Mouse (Mus musculus) liver, embryonic 14.5 days (tissue): ENCODE measurements around the gene Tedc2. TPM values are rescaled to one million over a fixed set of nuclear protein-coding genes. Genes with fewer than 3 reads are reported as not detected.

ENCODE experiments used
- ATAC-seq: fragments of 200-750 bp; cut with Nextera tagmentation; 2 replicates; pipeline ENCODE4 v1.8.0; 2017; ENCODE audit warnings: moderate number of reproducible peaks, mild to moderate bottlenecking, moderate library complexity; ENCODE audit not compliant: insufficient read depth
- DNase-seq, 3 experiments: peaks; one replicate each; pipeline ENCODE4 v3.0.0-alpha.2; 2012 to 2013; ENCODE audit warnings: low read depth in 3 of 3, low spot score in 3 of 3
- H3K27ac ChIP-seq: fragments of 300-500 bp; sonication (generic); 2 replicates; pipeline ENCODE4 v1.5.1; 2014; ENCODE audit warnings: moderate library complexity, mild to moderate bottlenecking, control low read depth, inconsistent platforms
- H3K27me3 ChIP-seq: fragments of 300-500 bp; sonication (generic); 2 replicates; pipeline ENCODE4 v1.6.1; 2014; ENCODE audit warnings: mild to moderate bottlenecking, low read length, moderate library complexity; ENCODE audit not compliant: control insufficient read depth, insufficient read depth
- H3K36me3 ChIP-seq: fragments of 300-500 bp; sonication (generic); replicated peaks from 2 replicates; pipeline ENCODE4 v1.6.1; 2014; ENCODE audit warnings: low read depth; ENCODE audit not compliant: control insufficient read depth, insufficient read depth
- H3K4me1 ChIP-seq, 2 experiments: fragments of 200-500 bp in 1 of 2; fragments of 300-500 bp in 1 of 2; sonication (generic) in 1 of 2; replicated peaks; 2 replicates each; pipeline ENCODE4 v1.6.1; 2012 to 2014; ENCODE audit warnings: antibody characterized with exemption in 1 of 2, inconsistent platforms in 1 of 2, low read length in 1 of 2; ENCODE audit not compliant: control insufficient read depth in 2 of 2, insufficient read depth in 2 of 2
- H3K4me2 ChIP-seq: fragments of 300-500 bp; sonication (generic); 2 replicates; pipeline ENCODE4 v1.6.1; 2014; ENCODE audit warnings: low read depth, mild to moderate bottlenecking, control low read depth, moderate library complexity
- H3K4me3 ChIP-seq, 2 experiments: fragments of 200-500 bp in 1 of 2; fragments of 300-500 bp in 1 of 2; sonication (generic) in 1 of 2; 2 replicates each; pipeline ENCODE4 v1.5.1; 2012 to 2014; ENCODE audit warnings: low read depth in 2 of 2, low read length in 2 of 2, mild to moderate bottlenecking in 2 of 2, control low read depth in 1 of 2, inconsistent platforms in 1 of 2, moderate library complexity in 1 of 2; ENCODE audit not compliant: insufficient read depth in 1 of 2
- H3K9ac ChIP-seq: fragments of 300-500 bp; sonication (generic); replicated peaks from 2 replicates; pipeline ENCODE4 v1.6.1; 2014; ENCODE audit warnings: mild to moderate bottlenecking, control low read depth, moderate library complexity
- H3K9me3 ChIP-seq: fragments of 300-500 bp; sonication (generic); 2 replicates; pipeline ENCODE4 v1.6.1; 2016; ENCODE audit warnings: low read length, mixed read lengths; ENCODE audit not compliant: control insufficient read depth
- CTCF ChIP-seq: IDR thresholded peaks from 2 replicates; pipeline ENCODE4 v1.5.1; 2016; ENCODE audit warnings: antibody characterized with exemption, low read depth, control low read depth
- EP300 ChIP-seq: IDR thresholded peaks from 2 replicates; pipeline ENCODE4 v1.6.1; 2016; ENCODE audit warnings: antibody characterized with exemption, low read depth
- WGBS: fragments of 180-500 bp; shearing (Covaris S2); extraction: QIAGEN DNeasy Blood & Tissue Kit; methylation state at CpG from one replicate; pipeline ENCODE4 v1.1.7; 2014; ENCODE audit not compliant: insufficient replicate concordance; 5-methylcytosine and 5-hydroxymethylcytosine counted together
- polyA plus RNA-seq, 2 experiments: library from polyadenylated mRNA; depleted of rRNA in 1 of 2; stranded (reverse) in 1 of 2; unstranded in 1 of 2; fragments of >200 nt; fragmentation: Nextera tagmentation in 1 of 2; extraction: Ambion mirVana in 1 of 2; gene quantifications; 2 replicates each; pipeline versions ENCODE4 v1.2.1 to v1.2.3; 2012 to 2014

Gene Tedc2
- polyA plus RNA-seq, 2 experiments: 7.9 to 18.3 TPM

DNA sequence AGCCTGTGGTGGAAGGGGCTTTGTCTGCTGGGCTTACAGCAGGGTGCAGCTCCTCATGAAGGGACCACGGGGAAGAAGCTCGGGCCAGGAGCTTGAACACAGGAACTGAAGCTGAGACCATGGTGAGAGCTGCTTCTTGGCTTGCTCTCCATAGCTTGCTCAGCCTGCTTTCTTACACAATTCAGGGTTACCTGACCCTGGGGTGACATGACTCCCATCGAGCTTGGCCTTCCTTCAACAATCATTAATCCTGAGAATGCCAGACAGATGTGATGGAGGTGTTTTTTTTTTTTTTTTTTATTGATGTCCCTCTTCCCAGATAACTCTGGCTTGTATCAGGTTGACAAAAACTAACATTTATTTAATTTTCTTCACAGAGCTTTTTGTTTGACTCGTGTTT, 38.3 kb upstream of the Tedc2 start:
- no peaks in the 10 kb centered on the region for H3K36me3 ChIP-seq
- H3K9me3 ChIP-seq: no peaks in the 10 kb centered on the region
- no peak overlapping the region for H3K9ac ChIP-seq
- no peak overlapping the region for H3K4me2 ChIP-seq
- ATAC-seq (no peak), DNase-seq (no peak)
- no peak for TF ChIP-seq EP300
- no peak for TF ChIP-seq CTCF
- H3K4me3 ChIP-seq: no peak overlapping the region
- WGBS: 50% methylated on average over 4 of the region's 4 CpGs
- H3K27ac ChIP-seq: no peak overlapping the region
- H3K4me1 ChIP-seq: no peaks in the 10 kb centered on the region; a peak in 1 of 4 replicates
- no peaks in the 10 kb centered on the region for H3K27me3 ChIP-seq

DNA sequence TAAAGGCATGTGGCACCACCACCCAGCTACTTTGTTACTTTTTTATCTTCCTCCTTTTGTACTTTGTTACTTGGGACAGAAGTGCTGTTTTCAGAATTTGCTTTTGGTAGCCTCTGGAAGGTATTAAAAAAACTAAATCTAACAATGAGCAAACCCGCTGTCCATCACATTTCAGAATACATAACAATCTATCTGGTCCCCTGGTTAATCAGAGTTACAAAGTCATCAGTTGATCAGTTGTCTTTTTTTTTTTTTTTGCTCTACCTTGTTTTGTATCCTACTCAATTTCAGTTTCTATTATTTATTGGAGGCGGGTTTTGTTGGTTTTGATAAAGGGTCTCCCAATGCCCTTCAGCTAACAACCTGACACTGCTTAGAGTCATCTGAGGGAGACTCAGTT, 31.7 kb upstream of the Tedc2 start:
- Histone ChIP-seq H3K4me1 (peaks cover 13 to 18% of the 10 kb centered on the region in 2 experiments), H3K9ac (peak overlapping the region; percentile 94), H3K36me3 (peaks cover 19% of the 10 kb centered on the region), H3K27ac (peak overlapping the region; percentile 89), H3K4me3 (peak overlapping the region in 1 of 2 experiments; percentile 79; a peak in 2 of 4 replicates), H3K27me3 (no peaks in the 10 kb centered on the region), H3K4me2 (peak overlapping the region; percentile 97), H3K9me3 (no peaks in the 10 kb centered on the region)
- no peak for ATAC-seq
- 84% methylated on average over 2 of the region's 2 CpGs for WGBS
- no peak for DNase-seq
- TF ChIP-seq EP300 (no peak), CTCF (no peak)

DNA sequence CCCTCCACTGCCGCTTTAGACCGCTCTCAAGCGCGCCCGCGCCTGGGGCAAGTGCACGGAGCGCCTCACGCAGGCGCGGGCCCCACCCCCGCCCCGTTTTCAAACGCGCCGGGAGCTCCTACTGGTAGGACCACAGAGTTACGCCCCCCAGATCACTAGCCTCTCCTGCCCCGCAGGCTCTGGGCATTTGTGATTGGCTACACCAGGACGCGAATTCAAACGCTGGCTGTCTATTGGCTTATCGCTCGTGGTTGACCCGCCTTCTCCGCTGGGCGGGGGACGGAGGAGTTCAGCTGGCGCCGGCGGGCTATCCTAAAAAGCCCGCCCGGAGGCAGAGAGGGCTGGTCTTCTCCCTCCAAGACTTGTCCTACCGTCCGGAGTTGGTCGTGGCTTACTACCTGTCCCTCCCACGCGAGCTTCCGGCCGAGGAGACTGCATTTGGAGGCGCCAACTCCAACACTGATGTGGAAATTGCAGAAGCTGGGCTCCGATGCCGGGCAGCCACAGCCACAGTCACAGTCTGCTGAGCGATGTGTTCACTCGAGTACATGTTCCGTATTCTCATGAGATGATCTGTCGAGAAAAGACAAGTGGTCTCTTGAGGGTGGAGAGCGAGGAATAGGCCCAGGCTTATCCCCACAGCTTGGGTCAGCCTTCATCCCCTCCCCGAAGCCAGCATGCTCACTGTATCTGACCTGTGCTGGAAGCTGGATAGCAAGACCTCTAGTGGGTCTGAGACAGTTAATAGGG, 30.8 kb upstream of the Tedc2 start, which contains the start of gene Ccnf:
Ccnf (minus strand) TSS at position 165 of the 750 bp plus-strand sequence.
- ATAC-seq (peak; percentile 99), DNase-seq (peak; percentile 98 to 99 (median 99))
- Histone ChIP-seq H3K9me3 (no peaks in the 10 kb centered on the region), H3K9ac (peak within 1 kb of the TSS; percentile 94), H3K4me1 (peaks cover 13 to 18% of the 10 kb centered on the region in 2 experiments), H3K4me3 (peak within 1 kb of the TSS; percentile 77 to 79), H3K27me3 (no peaks in the 10 kb centered on the region), H3K36me3 (peaks cover 27% of the 10 kb centered on the region), H3K27ac (peak within 1 kb of the TSS; percentile 89), H3K4me2 (peak within 1 kb of the TSS; percentile 98)
- under 1% methylated on average over 48 of the region's 48 CpGs for WGBS
- TF ChIP-seq EP300: peak; percentile 62
- peak; percentile 49 for TF ChIP-seq CTCF

DNA sequence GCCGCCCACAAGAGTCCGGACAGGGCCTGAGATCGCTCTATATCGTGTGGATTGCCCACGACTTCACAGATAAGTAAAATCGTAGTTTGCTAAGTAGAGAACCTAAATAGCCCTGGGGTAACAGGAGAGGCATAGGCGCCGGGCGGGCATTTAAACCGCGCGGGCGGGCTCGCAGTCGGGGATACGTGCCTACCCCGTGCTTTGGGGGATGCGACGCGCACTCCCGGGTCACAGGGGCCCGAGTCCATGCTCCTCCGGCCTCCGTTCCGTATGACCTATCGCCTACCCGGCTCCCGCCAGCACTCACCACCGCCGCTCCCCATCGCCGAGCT, 30.3 kb upstream of the Tedc2 start:
- DNase-seq (no peak), ATAC-seq (no peak; the same call in 1 of the 2 replicates)
- TF ChIP-seq CTCF: no peak
- no peak for TF ChIP-seq EP300
- Histone ChIP-seq H3K27me3 (no peaks in the 10 kb centered on the region), H3K4me1 (peaks cover 13 to 18% of the 10 kb centered on the region in 2 experiments), H3K36me3 (peaks cover 32% of the 10 kb centered on the region), H3K9me3 (no peaks in the 10 kb centered on the region), H3K27ac (peak overlapping the region; percentile 37), H3K4me2 (peak overlapping the region; percentile 98), H3K4me3 (peak overlapping the region; percentile 77 to 79), H3K9ac (peak overlapping the region; percentile 84)
- 0% methylated on average over 28 of the region's 32 CpGs for WGBS

DNA sequence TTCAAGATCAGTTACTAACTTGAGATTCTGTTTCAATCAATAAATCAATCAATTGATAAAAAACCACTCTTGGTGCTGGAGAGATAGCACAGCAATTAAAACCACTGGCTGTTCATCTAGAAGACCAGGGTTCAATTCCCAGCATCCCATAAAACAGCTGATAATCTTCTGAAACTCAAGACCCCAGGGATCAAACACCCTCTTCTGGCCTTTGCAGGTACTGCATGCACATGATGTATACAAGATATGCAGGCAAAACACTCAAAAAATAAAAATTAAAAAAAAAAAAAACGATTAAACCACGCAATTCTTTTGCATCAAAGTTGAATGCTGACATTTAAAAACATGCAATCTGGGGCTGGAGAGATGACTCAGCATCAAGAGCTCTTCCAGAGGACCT, 28.0 kb upstream of the Tedc2 start:
- Histone ChIP-seq H3K9me3 (no peaks in the 10 kb centered on the region; the same call in none of the 2 replicates), H3K4me2 (peak overlapping the region; percentile 98), H3K36me3 (peaks cover 50% of the 10 kb centered on the region), H3K27me3 (no peaks in the 10 kb centered on the region), H3K9ac (no peak overlapping the region), H3K4me1 (peaks cover 13 to 18% of the 10 kb centered on the region in 2 experiments), H3K27ac (no peak overlapping the region), H3K4me3 (peak overlapping the region in 1 of 2 experiments; percentile 79; a peak in 2 of 4 replicates)
- DNase-seq: no peak
- TF ChIP-seq EP300 (no peak), CTCF (peak; percentile 47; the same call in 1 of the 2 replicates)
- 91% methylated on average over 2 of the region's 2 CpGs for WGBS
- no peak for ATAC-seq
